Mouse (Mus musculus): ENCODE results near the gene Arl5c. TPM values are rescaled to one million over a fixed set of nuclear protein-coding genes. Genes with fewer than 3 reads are reported as not detected.

The Arl5c gene
- polyA plus RNA-seq, 1 experiment from 2014 or later, result 8.4 TPM

DNA sequence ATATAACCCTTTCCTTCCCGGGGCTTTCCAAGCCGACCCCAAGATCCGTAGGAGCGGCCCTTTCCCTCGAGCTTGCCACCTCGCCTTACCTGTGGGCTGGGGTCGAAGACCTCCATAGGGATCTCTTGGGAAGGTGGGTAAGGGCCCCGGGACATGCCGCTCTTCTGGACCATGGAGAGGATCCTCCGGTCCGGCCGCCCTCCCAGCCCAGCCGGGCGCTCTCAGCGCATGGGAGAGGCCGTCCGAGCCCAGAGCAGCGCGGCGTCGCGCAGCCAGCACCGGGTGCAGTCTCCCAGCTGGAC lies 26.2 kb upstream of the Arl5c start:
- Histone ChIP-seq H3K36me3 (ENCODE audit: control insufficient read depth, insufficient read depth, low read length) (peaks cover 8% of the 10 kb centered on the region), H3K4me1 (ENCODE audit: control insufficient read depth, insufficient read depth, low read length) (peaks cover 46% of the 10 kb centered on the region), H3K9me3 (replicated peaks; ENCODE audit: control insufficient read depth, low read length, poor library complexity, severe bottlenecking) (no peaks in the 10 kb centered on the region), H3K4me2 (ENCODE audit: low read length) (peak overlapping the region; percentile 81), H3K9ac (ENCODE audit: low read depth, low read length) (peak overlapping the region; percentile 95), H3K27ac (ENCODE audit: low read length) (peak overlapping the region; percentile 95), H3K4me3 (ENCODE audit: low read depth, low read length) (peak overlapping the region; percentile 80), H3K27me3 (ENCODE audit: control insufficient read depth, insufficient read depth, low read depth, low read length) (no peaks in the 10 kb centered on the region)
- peak; percentile 36 for ATAC-seq
- WGBS, result 0% methylated on average over 12 of the region's 23 CpGs

DNA sequence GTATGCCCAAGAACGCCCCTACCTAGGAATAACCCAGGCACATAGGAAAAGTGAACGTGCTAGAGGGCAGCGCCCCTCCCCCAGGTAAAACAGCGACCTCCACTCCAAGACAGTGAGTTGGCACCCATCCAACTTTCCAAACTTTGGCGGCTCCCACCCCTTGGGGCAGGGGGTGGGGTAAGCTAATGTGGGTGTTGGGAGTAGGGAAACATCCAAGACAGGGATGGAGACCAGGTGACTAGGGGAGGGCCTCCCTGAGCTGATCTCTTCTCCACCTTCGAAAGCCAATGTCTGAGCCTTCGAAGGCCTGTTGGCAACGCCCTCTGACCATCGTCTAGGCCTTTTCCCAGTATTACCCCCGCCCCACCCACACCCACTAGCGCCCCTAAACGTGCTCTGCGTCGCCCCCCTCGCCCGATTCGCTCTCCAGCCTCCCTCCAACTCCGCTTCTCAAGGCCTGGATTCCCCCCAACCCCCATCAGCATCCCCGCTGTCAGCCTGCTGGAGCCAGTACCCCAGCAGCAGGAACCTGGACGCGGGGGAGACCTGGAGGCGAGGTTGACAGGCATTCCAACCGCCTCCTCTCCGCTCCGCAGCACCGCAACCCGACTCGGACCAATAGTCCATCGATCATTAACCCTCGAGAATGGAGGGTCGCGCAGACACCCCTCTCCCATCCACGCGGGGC lies 25.7 kb upstream of the Arl5c start:
- WGBS, result 3% methylated on average over 32 of the region's 34 CpGs
- H3K4me1 ChIP-seq (ENCODE audit: control insufficient read depth, insufficient read depth, low read length), result peaks cover 46% of the 10 kb centered on the region

DNA sequence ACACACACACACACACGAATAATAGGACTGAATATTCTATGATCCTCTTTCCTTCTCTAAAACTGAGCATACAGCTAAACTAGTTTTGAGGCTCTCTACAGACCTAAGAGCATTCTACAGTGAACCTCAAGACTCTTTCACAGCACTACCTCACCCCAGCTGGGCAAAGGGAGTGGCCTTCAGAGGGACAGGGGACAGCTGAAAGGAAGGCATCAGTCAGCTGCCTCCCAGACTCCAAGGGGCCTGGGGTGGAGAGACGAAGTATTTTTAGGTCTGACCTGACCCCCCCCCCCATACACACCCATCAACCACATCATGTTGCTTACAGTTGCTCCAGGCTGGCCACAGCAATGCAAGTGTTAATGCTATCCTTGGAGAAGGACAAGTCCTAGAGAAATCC lies 25.1 kb upstream of the Arl5c start:
- WGBS, result 51% methylated on average over 2 of the region's 2 CpGs
- Histone ChIP-seq H3K9me3 (replicated peaks; ENCODE audit: control insufficient read depth, low read length, poor library complexity, severe bottlenecking) (no peaks in the 10 kb centered on the region), H3K27me3 (ENCODE audit: control insufficient read depth, insufficient read depth, low read depth, low read length) (no peaks in the 10 kb centered on the region), H3K27ac (ENCODE audit: low read length) (peak overlapping the region; percentile 95), H3K9ac (ENCODE audit: low read depth, low read length) (peak overlapping the region; percentile 95), H3K4me2 (ENCODE audit: low read length) (peak overlapping the region; percentile 81), H3K36me3 (ENCODE audit: control insufficient read depth, insufficient read depth, low read length) (peaks cover 12% of the 10 kb centered on the region), H3K4me3 (ENCODE audit: low read depth, low read length) (peak overlapping the region; percentile 80), H3K4me1 (ENCODE audit: control insufficient read depth, insufficient read depth, low read length) (peaks cover 45% of the 10 kb centered on the region)
- no peak for ATAC-seq

More for the DNA sequence above, 25.7 kb upstream of the Arl5c start:
- H3K4me3 ChIP-seq (ENCODE audit: low read depth, low read length), result peak overlapping the region; percentile 80
- peak overlapping the region; percentile 95 for H3K27ac ChIP-seq (ENCODE audit: low read length)
- no peaks in the 10 kb centered on the region for H3K27me3 ChIP-seq (ENCODE audit: control insufficient read depth, insufficient read depth, low read depth, low read length)
- peak overlapping the region; percentile 81 for H3K4me2 ChIP-seq (ENCODE audit: low read length)
- H3K36me3 ChIP-seq (ENCODE audit: control insufficient read depth, insufficient read depth, low read length), result peaks cover 9% of the 10 kb centered on the region
- peak; percentile 15 for ATAC-seq
- peak overlapping the region; percentile 95 for H3K9ac ChIP-seq (ENCODE audit: low read depth, low read length)
- no peaks in the 10 kb centered on the region for H3K9me3 ChIP-seq (replicated peaks; ENCODE audit: control insufficient read depth, low read length, poor library complexity, severe bottlenecking)

DNA sequence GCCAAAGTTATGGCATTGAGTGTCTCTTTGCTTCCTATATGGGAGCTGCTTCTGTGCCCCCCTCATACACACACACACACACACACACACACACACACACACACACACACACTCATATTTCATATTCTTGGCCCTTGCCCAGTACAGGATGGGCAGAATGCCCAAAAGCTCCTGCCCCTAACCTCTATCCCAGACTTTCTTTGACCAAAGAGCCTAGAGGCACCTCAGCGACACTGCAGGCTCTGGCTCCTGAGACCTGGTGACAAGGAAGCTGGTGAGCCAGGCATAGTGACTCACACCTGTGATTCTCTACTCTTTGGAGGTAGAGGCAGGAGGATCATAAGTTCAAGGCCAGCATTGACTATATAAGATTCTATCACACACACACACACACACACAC lies 24.7 kb upstream of the Arl5c start:
- H3K4me2 ChIP-seq (ENCODE audit: low read length), result peak overlapping the region; percentile 81
- no peaks in the 10 kb centered on the region for H3K27me3 ChIP-seq (ENCODE audit: control insufficient read depth, insufficient read depth, low read depth, low read length)
- no peak for ATAC-seq
- peaks cover 16% of the 10 kb centered on the region for H3K36me3 ChIP-seq (ENCODE audit: control insufficient read depth, insufficient read depth, low read length)
- peak overlapping the region; percentile 19; the same call in 1 of the 2 replicates for H3K4me3 ChIP-seq (ENCODE audit: low read depth, low read length)
- H3K9me3 ChIP-seq (replicated peaks; ENCODE audit: control insufficient read depth, low read length, poor library complexity, severe bottlenecking), result no peaks in the 10 kb centered on the region
- 0 out of 2 replicates have a peak overlapping the region, but pooled peaks have one; percentile 76 for H3K27ac ChIP-seq (ENCODE audit: low read length)
- peak overlapping the region; percentile 61 for H3K9ac ChIP-seq (ENCODE audit: low read depth, low read length)
- H3K4me1 ChIP-seq (ENCODE audit: control insufficient read depth, insufficient read depth, low read length), result peaks cover 41% of the 10 kb centered on the region
- WGBS, result 38% methylated on average over 1 of the region's 1 CpGs

DNA sequence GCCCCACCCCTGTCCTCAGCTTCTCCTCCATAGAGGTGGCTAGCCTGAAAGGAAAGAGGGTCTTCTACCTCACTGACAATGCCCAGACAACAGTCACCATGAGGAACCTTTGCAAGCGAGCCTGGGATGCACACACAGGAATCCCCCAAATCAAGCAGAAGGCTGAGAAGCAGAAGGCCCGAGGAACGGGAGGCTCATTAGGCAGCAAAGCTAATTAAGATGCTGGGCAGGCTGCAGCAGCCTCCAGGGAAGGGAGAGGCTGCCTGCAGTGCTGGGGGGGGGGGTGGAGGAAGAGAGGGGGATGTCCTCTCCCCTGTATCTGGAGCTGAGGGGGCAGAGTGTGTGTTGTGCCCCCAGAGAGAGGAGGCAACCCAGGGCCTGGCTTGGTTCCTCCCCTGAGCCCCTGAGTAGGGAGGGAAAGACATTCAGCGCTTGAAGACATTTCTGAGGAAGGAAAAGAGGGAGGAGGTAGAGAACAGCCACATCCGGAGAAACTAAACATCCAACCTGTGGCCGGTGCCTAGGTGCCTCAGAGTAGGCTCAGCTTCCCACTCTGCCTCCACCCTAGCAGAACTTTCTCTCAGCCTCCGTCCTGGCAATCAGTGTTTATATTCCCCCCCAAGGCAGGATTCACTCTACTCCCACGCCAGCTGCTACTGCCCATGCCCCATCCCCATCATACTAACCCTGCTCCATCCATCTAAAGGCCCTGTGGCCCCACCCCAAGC lies 24.1 kb upstream of the Arl5c start:
- peaks cover 38% of the 10 kb centered on the region for H3K4me1 ChIP-seq (ENCODE audit: control insufficient read depth, insufficient read depth, low read length)
- WGBS, result 15% methylated on average over 7 of the region's 8 CpGs
- no peak for ATAC-seq
- peak overlapping the region; percentile 76 for H3K27ac ChIP-seq (ENCODE audit: low read length)
- peak overlapping the region; percentile 61 for H3K9ac ChIP-seq (ENCODE audit: low read depth, low read length)
- H3K36me3 ChIP-seq (ENCODE audit: control insufficient read depth, insufficient read depth, low read length), result peaks cover 20% of the 10 kb centered on the region
- no peaks in the 10 kb centered on the region for H3K27me3 ChIP-seq (ENCODE audit: control insufficient read depth, insufficient read depth, low read depth, low read length)
- H3K4me3 ChIP-seq (ENCODE audit: low read depth, low read length), result peak overlapping the region; percentile 19
- H3K9me3 ChIP-seq (replicated peaks; ENCODE audit: control insufficient read depth, low read length, poor library complexity, severe bottlenecking), result no peaks in the 10 kb centered on the region
- H3K4me2 ChIP-seq (ENCODE audit: low read length), result peak overlapping the region; percentile 81

DNA sequence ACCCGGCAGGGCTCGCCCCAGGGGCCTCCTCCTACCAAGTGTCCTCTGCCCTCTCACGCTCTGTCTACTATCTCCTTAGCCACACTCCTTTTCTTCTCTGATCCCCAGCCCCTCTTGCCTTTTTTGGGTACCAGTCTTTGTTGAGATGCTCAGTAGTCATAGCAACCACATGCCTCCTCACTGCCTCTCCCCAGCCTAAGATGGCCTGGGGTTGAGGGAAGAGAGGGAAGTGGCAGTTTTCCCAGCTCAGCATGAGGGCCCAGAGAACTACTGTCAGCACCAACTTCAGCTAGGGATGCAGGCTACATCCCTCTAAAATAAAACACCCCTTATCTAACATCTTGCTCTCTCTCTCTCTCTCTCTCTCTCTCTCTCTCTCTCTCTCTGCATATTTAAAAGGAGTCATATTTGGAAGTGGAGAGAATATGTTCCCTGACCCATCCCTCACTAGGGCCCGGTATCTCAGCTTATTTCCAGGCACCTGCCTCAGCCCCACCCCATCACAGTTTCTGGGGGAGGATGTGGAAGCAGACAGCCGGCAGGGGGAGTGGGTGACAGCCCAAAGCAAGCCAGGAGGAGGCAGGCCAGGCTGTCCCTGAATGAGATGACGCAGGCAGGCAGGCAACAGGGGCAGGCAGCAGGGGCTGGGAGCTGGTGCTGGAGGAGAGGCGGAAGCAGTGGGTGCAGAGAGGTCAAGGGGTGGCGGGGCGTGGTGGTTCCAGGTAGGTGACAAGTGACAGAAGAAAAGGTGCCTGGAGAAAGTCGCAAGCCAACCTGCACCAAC lies 23.1 kb upstream of the Arl5c start:
- Histone ChIP-seq H3K4me3 (ENCODE audit: low read depth, low read length) (peak overlapping the region; percentile 19; the same call in 1 of the 2 replicates), H3K27me3 (ENCODE audit: control insufficient read depth, insufficient read depth, low read depth, low read length) (no peaks in the 10 kb centered on the region), H3K4me1 (ENCODE audit: control insufficient read depth, insufficient read depth, low read length) (peaks cover 38% of the 10 kb centered on the region), H3K4me2 (ENCODE audit: low read length) (peak overlapping the region; percentile 81; the same call in 1 of the 2 replicates), H3K9ac (ENCODE audit: low read depth, low read length) (peak overlapping the region; percentile 61; the same call in 1 of the 2 replicates), H3K36me3 (ENCODE audit: control insufficient read depth, insufficient read depth, low read length) (peaks cover 28% of the 10 kb centered on the region), H3K27ac (ENCODE audit: low read length) (peak overlapping the region; percentile 76), H3K9me3 (replicated peaks; ENCODE audit: control insufficient read depth, low read length, poor library complexity, severe bottlenecking) (no peaks in the 10 kb centered on the region)
- 23% methylated on average over 9 of the region's 10 CpGs for WGBS
- ATAC-seq, result no peak

DNA sequence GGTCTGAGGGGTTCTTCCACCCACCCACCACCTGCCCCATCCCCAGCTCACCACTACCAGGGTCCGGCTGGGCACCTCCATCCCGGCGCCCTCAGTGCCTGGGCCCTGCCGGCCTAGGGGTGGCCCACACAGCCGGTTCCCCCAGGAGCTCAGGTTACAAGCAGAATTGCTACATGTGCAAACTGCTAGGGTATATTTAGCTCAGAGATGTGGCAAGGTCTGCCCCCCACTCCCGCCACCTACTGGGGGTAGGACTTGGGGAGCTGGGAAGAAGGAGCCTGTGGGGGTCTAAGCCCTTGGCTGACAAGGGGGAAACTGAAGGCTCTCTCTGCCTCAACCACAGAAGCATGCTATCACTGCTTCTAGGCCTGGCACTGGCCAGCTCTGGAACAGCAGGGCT lies 22.2 kb upstream of the Arl5c start:
- H3K4me2 ChIP-seq (ENCODE audit: low read length), result no peak overlapping the region
- H3K9ac ChIP-seq (ENCODE audit: low read depth, low read length), result no peak overlapping the region
- H3K4me1 ChIP-seq (ENCODE audit: control insufficient read depth, insufficient read depth, low read length), result peaks cover 35% of the 10 kb centered on the region
- no peaks in the 10 kb centered on the region for H3K9me3 ChIP-seq (replicated peaks; ENCODE audit: control insufficient read depth, low read length, poor library complexity, severe bottlenecking)
- no peak for ATAC-seq
- H3K27ac ChIP-seq (ENCODE audit: low read length), result 0 out of 2 replicates have a peak overlapping the region, but pooled peaks have one; percentile 10
- peaks cover 29% of the 10 kb centered on the region for H3K36me3 ChIP-seq (ENCODE audit: control insufficient read depth, insufficient read depth, low read length)
- WGBS, result 45% methylated on average over 6 of the region's 6 CpGs
- H3K27me3 ChIP-seq (ENCODE audit: control insufficient read depth, insufficient read depth, low read depth, low read length), result no peaks in the 10 kb centered on the region
- no peak overlapping the region for H3K4me3 ChIP-seq (ENCODE audit: low read depth, low read length)

DNA sequence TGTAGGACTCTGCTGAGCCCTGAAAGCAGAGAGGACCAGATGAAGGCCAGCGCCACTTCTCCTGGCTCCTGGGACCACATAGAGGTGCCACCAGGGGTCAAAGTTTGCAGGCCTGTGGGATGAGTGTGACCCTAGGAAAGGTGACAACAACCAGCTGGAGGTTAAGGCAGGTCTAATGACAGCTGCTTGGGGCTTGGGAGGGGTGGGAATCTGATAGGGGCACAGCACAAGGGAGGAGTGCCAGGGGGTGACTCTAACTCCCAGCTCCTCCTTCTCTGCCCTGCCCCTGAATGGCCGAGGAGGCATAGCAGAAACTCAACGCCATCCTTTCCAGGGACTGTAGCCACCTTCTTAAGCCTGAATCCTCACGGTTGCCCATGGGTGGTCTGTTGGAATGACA lies 20.8 kb upstream of the Arl5c start:
- Histone ChIP-seq H3K27ac (ENCODE audit: low read length) (no peak overlapping the region), H3K4me2 (ENCODE audit: low read length) (no peak overlapping the region), H3K27me3 (ENCODE audit: control insufficient read depth, insufficient read depth, low read depth, low read length) (no peaks in the 10 kb centered on the region), H3K4me1 (ENCODE audit: control insufficient read depth, insufficient read depth, low read length) (peaks cover 31% of the 10 kb centered on the region), H3K9ac (ENCODE audit: low read depth, low read length) (no peak overlapping the region), H3K9me3 (replicated peaks; ENCODE audit: control insufficient read depth, low read length, poor library complexity, severe bottlenecking) (no peaks in the 10 kb centered on the region), H3K36me3 (ENCODE audit: control insufficient read depth, insufficient read depth, low read length) (peaks cover 34% of the 10 kb centered on the region), H3K4me3 (ENCODE audit: low read depth, low read length) (no peak overlapping the region)
- 77% methylated on average over 4 of the region's 4 CpGs for WGBS
- ATAC-seq, result no peak
